Mouse (Mus musculus) kidney, embryonic 15.5 days (tissue): ENCODE measurements around the gene Pcnx3. TPM values are rescaled to one million over a fixed set of nuclear protein-coding genes. Genes with fewer than 3 reads are reported as not detected.

Source experiments
- ATAC-seq: fragments of 200-750 bp; cut with Nextera tagmentation; replicated peaks from 2 replicates; pipeline ENCODE4 v1.8.0; 2017; ENCODE audit warnings: moderate TSS enrichment; ENCODE audit not compliant: low FRiP score
- H3K27ac ChIP-seq: fragments of 300-500 bp; sonication (generic); 2 replicates; pipeline ENCODE4 v1.5.1; 2015; ENCODE audit warnings: mild to moderate bottlenecking, inconsistent platforms
- H3K27me3 ChIP-seq: fragments of 300-500 bp; sonication (generic); 2 replicates; pipeline ENCODE4 v1.6.1; 2015; ENCODE audit warnings: inconsistent platforms
- H3K36me3 ChIP-seq: fragments of 300-500 bp; sonication (generic); 2 replicates; pipeline ENCODE4 v1.6.1; 2015; ENCODE audit warnings: inconsistent platforms
- H3K4me1 ChIP-seq: fragments of 300-500 bp; sonication (generic); 2 replicates; pipeline ENCODE4 v1.6.1; 2015; ENCODE audit warnings: inconsistent platforms
- H3K4me2 ChIP-seq: fragments of 300-500 bp; sonication (generic); 2 replicates; pipeline ENCODE4 v1.6.1; 2015; ENCODE audit warnings: moderate library complexity, mild to moderate bottlenecking, inconsistent platforms
- H3K4me3 ChIP-seq: fragments of 300-500 bp; sonication (generic); replicated peaks from 2 replicates; pipeline ENCODE4 v1.5.1; 2015; ENCODE audit warnings: mild to moderate bottlenecking, inconsistent platforms
- H3K9ac ChIP-seq: fragments of 300-500 bp; sonication (generic); 2 replicates; pipeline ENCODE4 v1.6.1; 2015; ENCODE audit warnings: mild to moderate bottlenecking, inconsistent platforms
- H3K9me3 ChIP-seq: fragments of 300-500 bp; sonication (generic); replicated peaks from 2 replicates; pipeline ENCODE4 v1.6.1; 2016; ENCODE audit warnings: inconsistent platforms
- WGBS: fragments of 180-500 bp; shearing (Covaris S2); methylation state at CpG from one replicate; pipeline ENCODE4 v1.1.7; 2015; ENCODE audit warnings: mixed read lengths; 5-methylcytosine and 5-hydroxymethylcytosine counted together
- polyA plus RNA-seq: library from polyadenylated mRNA; unstranded; fragments of >200 nt; fragmentation: Nextera tagmentation; extraction: Ambion mirVana; gene quantifications from 2 replicates; pipeline ENCODE4 v1.2.1, GENCODE M21; 2015

The Pcnx3 gene
- polyA plus RNA-seq, 1 experiment from 2014 or later: 30.1 TPM

DNA sequence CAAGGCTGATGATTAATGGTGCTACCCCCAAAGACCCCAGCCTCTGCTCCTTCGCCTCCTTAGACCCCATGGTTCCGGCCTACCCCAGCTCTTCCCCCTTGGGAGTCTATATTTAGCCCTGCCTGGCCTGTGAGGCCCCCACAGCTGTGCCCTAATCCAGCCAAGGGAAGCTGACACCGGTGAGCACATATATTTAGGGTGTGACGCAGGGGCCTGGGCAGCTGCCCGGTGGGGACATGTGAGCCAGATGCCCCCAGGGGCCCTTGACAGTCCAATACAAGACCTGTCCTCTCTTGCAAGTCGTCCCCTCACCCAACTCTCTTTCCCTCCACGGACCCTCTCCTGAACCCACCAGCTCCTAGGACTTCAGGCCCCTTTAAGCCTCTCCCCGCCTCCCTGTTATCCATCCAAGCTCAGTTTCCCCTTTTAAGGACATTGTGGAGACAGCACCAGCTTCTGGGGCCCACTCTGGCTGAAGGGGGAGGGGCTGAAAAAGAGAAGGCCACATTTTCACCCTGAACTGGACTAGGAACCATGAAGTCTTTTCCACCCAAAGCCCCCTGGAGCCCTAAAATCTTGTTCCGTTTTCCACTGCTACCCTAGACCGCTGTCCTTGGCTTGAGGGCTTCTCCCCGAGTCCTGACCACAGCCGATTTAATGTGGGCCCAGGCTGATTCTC lies 36.5 kb upstream of the Pcnx3 start:
- Histone ChIP-seq H3K9ac (peak overlapping the region; percentile 54), H3K27ac (peak overlapping the region; percentile 94), H3K27me3 (no peaks in the 10 kb centered on the region), H3K4me3 (peak overlapping the region; percentile 97), H3K4me1 (peaks cover 58% of the 10 kb centered on the region), H3K4me2 (peak overlapping the region; percentile 87), H3K36me3 (peaks cover 38% of the 10 kb centered on the region), H3K9me3 (no peaks in the 10 kb centered on the region)
- no peak for ATAC-seq
- 49% methylated on average over 12 of the region's 12 CpGs for WGBS

DNA sequence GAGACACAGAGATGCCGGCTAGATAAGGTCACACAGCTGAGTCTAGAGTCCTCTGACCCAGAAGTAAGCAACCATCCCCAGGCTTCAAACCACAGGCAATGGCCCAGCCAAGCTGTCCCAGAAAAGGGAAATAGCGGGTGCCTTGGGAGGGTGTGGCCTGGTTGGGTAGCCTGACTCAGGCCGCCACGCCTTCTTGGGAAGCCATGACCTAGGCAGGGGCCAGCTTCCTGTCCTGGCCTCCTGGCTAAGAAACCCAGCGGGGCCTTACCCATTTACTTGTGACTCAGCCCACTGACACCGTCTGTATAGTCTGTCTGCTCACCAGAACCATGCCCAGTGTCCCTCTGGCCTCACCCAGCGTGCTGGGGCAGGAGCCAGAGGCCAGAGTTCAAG lies 35.8 kb upstream of the Pcnx3 start:
- no peak for ATAC-seq
- H3K9me3 ChIP-seq: no peaks in the 10 kb centered on the region
- H3K27me3 ChIP-seq: no peaks in the 10 kb centered on the region
- H3K4me1 ChIP-seq: peaks cover 52% of the 10 kb centered on the region
- H3K4me2 ChIP-seq: peak overlapping the region; percentile 87
- H3K9ac ChIP-seq: peak overlapping the region; percentile 54; the same call in 1 of the 2 replicates
- peak overlapping the region; percentile 97 for H3K4me3 ChIP-seq
- WGBS: 50% methylated on average over 7 of the region's 7 CpGs
- H3K36me3 ChIP-seq: peaks cover 42% of the 10 kb centered on the region
- peak overlapping the region; percentile 94 for H3K27ac ChIP-seq

DNA sequence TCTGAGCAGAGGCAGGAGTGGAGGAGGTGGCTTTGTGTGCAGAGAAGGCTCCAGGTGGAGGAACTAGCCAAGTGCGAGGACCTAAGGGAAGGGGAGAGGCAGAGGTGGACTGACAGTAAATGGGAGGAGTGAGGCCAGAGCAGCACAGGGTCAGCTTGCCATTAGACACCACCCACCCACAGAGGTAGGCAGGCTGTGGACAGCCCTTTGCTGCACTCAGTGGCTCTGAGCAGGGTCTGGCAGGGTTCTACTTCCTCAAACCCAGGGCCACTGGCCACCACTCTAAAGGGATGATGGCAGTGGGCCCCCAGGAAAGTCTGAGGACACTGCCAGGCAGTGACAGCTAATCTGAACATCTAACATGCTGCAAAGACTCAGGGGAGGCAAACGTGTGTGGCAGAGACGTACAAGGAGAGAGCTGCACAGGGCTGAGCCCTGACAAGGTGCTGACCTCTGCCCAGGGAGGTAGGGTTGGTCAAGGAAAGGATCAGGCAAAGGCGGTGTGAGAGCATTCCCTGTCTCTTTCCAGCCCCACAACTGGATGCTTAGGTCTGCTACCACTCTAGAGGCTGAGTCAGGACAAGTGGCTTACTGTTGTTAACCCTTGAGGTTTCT lies 35.3 kb upstream of the Pcnx3 start:
- Histone ChIP-seq H3K27me3 (no peaks in the 10 kb centered on the region), H3K4me2 (peak overlapping the region; percentile 87), H3K9ac (peak overlapping the region; percentile 14; the same call in 1 of the 2 replicates), H3K4me1 (peaks cover 51% of the 10 kb centered on the region), H3K9me3 (no peaks in the 10 kb centered on the region), H3K27ac (0 out of 2 replicates have a peak overlapping the region, but pooled peaks have one; percentile 34), H3K36me3 (peaks cover 47% of the 10 kb centered on the region), H3K4me3 (peak overlapping the region; percentile 97)
- 45% methylated on average over 4 of the region's 4 CpGs for WGBS
- ATAC-seq: no peak

DNA sequence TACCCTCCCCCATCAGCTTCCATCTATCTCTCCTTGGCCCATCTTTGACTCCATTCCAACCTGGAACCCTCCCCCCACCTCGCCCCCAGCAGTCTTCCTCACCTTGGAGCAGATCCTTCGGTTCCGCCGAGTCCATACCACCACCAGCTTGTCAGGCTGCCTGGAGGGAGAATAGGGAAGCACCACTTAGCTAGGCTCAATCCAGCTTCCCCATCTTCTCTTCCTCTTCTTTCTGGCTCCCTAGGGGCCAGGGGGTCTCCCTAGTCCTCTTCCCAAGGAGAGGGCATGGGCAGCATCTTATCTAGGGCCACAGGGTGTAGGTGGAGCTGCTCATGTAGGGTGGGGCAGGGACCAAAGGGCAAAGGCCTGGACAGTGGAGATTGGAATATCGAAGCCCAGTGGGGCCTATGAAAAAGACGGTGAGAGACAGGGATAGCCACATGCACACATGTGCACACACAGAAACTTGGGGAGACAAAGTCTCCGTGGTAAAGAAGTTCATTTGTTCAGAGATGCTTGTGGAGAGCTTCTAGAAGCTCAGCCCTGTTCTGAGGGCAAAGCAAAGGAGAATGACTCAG lies 34.2 kb upstream of the Pcnx3 start:
- 88% methylated on average over 7 of the region's 7 CpGs for WGBS

DNA sequence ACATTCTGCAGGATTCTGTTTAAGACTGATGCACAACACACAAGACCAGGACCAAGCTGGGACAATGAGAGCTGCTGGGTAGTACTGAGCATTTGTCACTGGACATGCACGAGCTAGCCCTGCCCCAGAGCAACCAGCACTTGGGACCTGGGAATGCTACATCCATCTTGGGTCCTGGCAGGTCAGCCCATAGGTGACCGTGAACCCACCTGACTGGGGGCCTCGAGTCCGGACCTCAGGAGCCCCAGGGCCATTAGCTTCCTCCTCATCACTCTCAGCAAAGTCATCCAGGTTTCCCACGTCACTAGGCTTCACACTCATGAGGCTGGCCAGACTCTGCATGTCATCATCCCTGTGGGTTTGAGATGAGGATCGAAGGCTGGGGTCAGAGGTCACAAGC lies 32.5 kb upstream of the Pcnx3 start:
- H3K9ac ChIP-seq: no peak overlapping the region
- H3K4me2 ChIP-seq: no peak overlapping the region
- H3K36me3 ChIP-seq: peaks cover 66% of the 10 kb centered on the region
- H3K9me3 ChIP-seq: no peaks in the 10 kb centered on the region
- no peak for ATAC-seq
- H3K27me3 ChIP-seq: no peaks in the 10 kb centered on the region
- WGBS: 93% methylated on average over 6 of the region's 6 CpGs
- H3K4me3 ChIP-seq: no peak overlapping the region
- no peak overlapping the region for H3K27ac ChIP-seq
- H3K4me1 ChIP-seq: peaks cover 34% of the 10 kb centered on the region

More for the DNA sequence above, 34.2 kb upstream of the Pcnx3 start:
- Histone ChIP-seq H3K4me1 (peaks cover 41% of the 10 kb centered on the region), H3K4me3 (no peak overlapping the region), H3K9ac (no peak overlapping the region), H3K36me3 (peaks cover 55% of the 10 kb centered on the region), H3K27ac (no peak overlapping the region), H3K9me3 (no peaks in the 10 kb centered on the region), H3K4me2 (no peak overlapping the region), H3K27me3 (no peaks in the 10 kb centered on the region)
- ATAC-seq: no peak

DNA sequence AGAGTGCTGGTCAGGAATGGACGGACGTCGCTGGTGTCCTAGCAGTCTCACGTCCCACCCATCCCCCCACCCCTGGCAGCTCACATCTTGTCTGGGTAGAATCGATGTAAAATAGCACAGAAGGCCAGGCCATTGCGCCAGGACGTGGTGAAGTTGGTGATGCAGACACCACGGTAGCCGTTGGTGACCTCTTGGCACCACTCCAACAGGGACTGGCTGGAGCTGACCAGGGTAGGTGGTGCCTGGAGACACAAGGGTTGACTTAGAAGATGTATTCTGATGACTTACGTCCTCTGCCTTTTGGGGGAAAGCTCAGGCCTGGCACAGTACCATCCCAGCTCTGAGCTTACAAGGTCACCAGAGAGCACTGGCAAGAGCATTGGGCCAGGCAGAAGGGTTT lies 28.2 kb upstream of the Pcnx3 start:
- no peak overlapping the region for H3K4me2 ChIP-seq
- ATAC-seq: no peak
- H3K36me3 ChIP-seq: peaks cover 64% of the 10 kb centered on the region
- no peak overlapping the region for H3K4me3 ChIP-seq
- no peak overlapping the region for H3K27ac ChIP-seq
- peaks cover 46% of the 10 kb centered on the region for H3K4me1 ChIP-seq
- no peak overlapping the region for H3K9ac ChIP-seq
- H3K9me3 ChIP-seq: no peaks in the 10 kb centered on the region
- H3K27me3 ChIP-seq: no peaks in the 10 kb centered on the region
- 59% methylated on average over 10 of the region's 10 CpGs for WGBS

DNA sequence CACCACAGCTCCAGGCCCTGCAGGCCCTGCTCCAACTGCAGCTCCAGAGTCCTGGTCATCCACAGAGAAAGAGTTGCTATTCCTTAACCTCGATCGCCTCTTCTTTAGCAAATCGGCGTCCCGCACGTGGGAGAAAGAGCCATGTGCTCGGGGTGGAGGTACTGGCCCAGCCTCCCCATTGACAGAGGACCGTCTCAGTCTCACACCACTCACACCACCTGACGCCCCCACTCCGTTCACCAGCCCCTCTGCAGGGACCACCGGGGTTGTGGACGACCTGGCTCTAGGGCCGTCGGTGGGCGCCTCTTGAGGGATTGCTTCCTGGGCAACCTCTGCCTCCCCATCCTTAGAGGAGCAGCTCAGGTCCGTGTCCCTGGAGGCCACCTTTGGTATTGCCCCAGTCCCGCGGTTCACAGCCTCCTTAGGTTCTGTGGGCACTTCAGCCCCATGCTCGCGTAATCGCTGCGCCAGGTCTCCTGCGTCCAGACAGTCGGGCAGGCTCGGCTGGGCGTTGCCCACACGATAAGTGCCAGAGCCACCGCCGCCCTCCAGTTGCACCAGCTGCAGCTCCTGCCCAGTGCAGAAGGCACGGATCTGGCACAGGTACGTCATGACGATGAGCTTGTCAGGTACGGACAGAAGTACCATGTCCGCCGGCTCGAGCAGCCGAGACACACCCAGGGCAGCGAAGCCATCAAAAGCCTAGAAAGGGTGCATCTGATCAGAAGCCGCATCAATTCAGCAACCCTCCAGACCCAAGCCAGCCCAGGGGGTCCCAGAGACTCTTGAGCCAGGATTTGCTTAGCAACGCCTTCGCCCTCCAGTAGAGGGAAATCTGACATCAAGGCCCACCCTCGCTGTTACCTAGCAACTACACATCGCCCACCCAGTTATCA lies 27.3 kb upstream of the Pcnx3 start:
- WGBS: 28% methylated on average over 43 of the region's 43 CpGs
- Histone ChIP-seq H3K36me3 (peaks cover 62% of the 10 kb centered on the region), H3K27ac (no peak overlapping the region), H3K9ac (no peak overlapping the region), H3K27me3 (no peaks in the 10 kb centered on the region), H3K4me2 (peak overlapping the region; percentile 59), H3K4me3 (peak overlapping the region; percentile 26), H3K9me3 (no peaks in the 10 kb centered on the region), H3K4me1 (peaks cover 49% of the 10 kb centered on the region)
- peak; percentile 30 for ATAC-seq

DNA sequence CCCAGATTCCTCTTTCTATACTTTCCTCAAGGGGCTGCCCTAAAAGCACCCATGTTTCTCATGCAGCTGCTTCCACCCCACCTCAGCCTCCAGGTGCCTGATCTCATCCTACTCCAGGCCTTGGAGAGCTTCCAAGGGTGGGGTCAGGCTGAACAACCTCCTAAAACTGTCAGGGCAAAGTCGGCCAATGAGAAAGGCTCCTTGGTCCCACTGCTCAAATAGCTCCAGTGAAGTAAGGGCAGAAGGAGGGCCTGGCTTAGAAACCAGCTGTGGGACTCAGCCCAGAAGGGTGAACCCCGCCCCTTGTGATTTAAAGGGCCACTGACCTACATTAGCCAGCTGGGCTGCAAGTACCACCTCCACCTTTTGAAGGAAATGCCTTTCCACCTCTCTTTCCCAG lies 25.0 kb upstream of the Pcnx3 start:
- peak overlapping the region; percentile 75 for H3K27ac ChIP-seq
- H3K36me3 ChIP-seq: peaks cover 62% of the 10 kb centered on the region
- ATAC-seq: peak; percentile 74
- H3K4me3 ChIP-seq: no peak overlapping the region
- H3K4me1 ChIP-seq: peaks cover 49% of the 10 kb centered on the region
- no peak overlapping the region for H3K9ac ChIP-seq
- H3K4me2 ChIP-seq: no peak overlapping the region
- no peaks in the 10 kb centered on the region for H3K27me3 ChIP-seq
- 5% methylated on average over 2 of the region's 2 CpGs for WGBS
- no peaks in the 10 kb centered on the region for H3K9me3 ChIP-seq

DNA sequence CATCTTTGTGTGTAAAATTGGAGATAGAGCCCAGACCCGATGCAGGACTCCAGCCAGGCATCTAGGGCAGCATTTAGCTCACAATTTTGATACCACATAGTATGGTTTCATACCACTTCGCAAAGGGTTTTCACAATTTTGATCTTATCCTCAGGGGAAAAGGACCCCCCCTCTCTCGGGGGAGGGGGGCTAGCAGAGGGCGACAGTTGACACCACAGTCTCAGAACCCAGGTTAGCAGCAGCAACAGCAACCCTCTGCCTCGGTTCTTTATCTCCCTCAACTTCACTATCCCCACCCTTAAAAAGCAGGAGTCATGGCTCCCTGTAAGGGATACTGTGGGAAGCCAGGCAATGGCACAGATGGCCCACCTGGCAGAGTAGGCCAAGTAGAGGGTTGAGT lies 24.5 kb upstream of the Pcnx3 start:
- Histone ChIP-seq H3K4me2 (no peak overlapping the region), H3K27me3 (no peaks in the 10 kb centered on the region), H3K27ac (peak overlapping the region; percentile 75), H3K36me3 (peaks cover 62% of the 10 kb centered on the region), H3K4me3 (no peak overlapping the region), H3K9ac (no peak overlapping the region), H3K4me1 (peaks cover 49% of the 10 kb centered on the region), H3K9me3 (no peaks in the 10 kb centered on the region)
- 72% methylated on average over 5 of the region's 5 CpGs for WGBS
- ATAC-seq: no peak

DNA sequence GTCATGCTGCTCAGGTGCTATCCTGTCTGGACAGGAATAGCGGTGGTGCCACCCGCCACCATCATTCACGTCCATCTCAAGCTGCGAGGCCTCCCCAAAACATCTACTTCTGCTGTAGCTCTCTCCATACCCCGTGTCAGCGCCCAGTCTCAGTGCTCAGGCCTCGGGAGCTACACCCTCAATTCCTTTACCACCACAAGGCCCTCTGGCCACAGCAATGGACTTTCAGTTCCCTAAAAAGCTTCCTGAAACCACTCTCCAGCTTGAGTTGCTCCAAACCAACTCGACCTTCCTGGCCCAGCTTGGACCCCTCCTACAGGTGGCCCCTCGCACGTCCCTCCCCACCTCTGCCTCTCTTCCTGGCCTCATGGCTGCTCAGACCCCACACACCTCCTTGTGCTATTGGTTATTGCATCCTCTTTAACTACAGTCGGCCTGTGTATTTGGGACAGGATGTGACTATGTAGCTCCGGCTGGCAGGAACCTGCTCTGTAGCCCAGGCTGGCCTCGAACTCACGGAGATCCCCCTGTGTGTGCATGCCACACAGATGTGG lies 23.3 kb upstream of the Pcnx3 start:
- no peak for ATAC-seq
- no peaks in the 10 kb centered on the region for H3K27me3 ChIP-seq
- H3K9me3 ChIP-seq: no peaks in the 10 kb centered on the region
- no peak overlapping the region for H3K27ac ChIP-seq
- H3K4me3 ChIP-seq: no peak overlapping the region
- peaks cover 46% of the 10 kb centered on the region for H3K4me1 ChIP-seq
- peaks cover 65% of the 10 kb centered on the region for H3K36me3 ChIP-seq
- no peak overlapping the region for H3K4me2 ChIP-seq
- WGBS: 90% methylated on average over 14 of the region's 14 CpGs
- H3K9ac ChIP-seq: no peak overlapping the region

DNA sequence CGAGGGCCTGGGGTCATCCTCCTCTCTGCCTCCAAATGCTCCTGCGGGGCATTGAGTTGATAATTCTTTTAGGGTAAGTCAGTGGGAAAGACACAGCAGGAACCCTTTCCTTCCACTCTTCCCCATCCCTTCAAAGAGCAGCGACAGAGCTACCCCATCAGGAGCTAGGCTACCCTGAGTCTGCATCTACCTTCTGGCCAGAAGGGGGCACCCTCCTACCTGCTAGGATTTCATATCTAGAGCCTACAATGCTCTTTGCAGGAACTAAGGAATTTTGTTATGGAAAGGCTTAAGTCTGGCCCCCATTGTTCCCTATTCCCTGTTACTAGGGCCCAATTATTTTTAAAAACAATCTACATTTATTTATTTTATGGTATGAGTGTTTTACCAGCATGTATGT lies 22.5 kb upstream of the Pcnx3 start:
- Histone ChIP-seq H3K9ac (no peak overlapping the region), H3K27ac (no peak overlapping the region), H3K27me3 (no peaks in the 10 kb centered on the region), H3K4me3 (no peak overlapping the region), H3K4me2 (no peak overlapping the region), H3K4me1 (peaks cover 40% of the 10 kb centered on the region), H3K36me3 (peaks cover 67% of the 10 kb centered on the region), H3K9me3 (no peaks in the 10 kb centered on the region)
- no peak for ATAC-seq
- WGBS: 18% methylated on average over 3 of the region's 3 CpGs
